Mouse (Mus musculus) stomach, postnatal 0 days (tissue): ENCODE results near the gene Iqcd. TPM values are rescaled to one million over a fixed set of nuclear protein-coding genes. Genes with fewer than 3 reads are reported as not detected.
A peak's percentile ranks its signal among the peaks of the same experiment; 100 is the strongest.

ENCODE experiments used
- ATAC-seq: fragments of 200-750 bp; cut with Nextera tagmentation; 2 replicates; pipeline ENCODE4 v1.8.0; 2017; ENCODE audit not compliant: low FRiP score, low TSS enrichment
- DNase-seq: peaks from one replicate; pipeline ENCODE4 v3.0.0-alpha.2; 2016; ENCODE audit warnings: low spot score
- H3K27ac ChIP-seq: fragments of 300-500 bp; sonication (generic); replicated peaks from 2 replicates; pipeline ENCODE4 v1.5.1; 2014; ENCODE audit warnings: mild to moderate bottlenecking, control low read depth
- H3K27me3 ChIP-seq: fragments of 300-500 bp; sonication (generic); 2 replicates; pipeline ENCODE4 v1.6.1; 2014; ENCODE audit warnings: low read length; ENCODE audit not compliant: control insufficient read depth, insufficient read depth
- H3K36me3 ChIP-seq: fragments of 300-500 bp; sonication (generic); 2 replicates; pipeline ENCODE4 v1.6.1; 2014; ENCODE audit warnings: low read length, mixed read lengths; ENCODE audit not compliant: control insufficient read depth, insufficient read depth
- H3K4me1 ChIP-seq: fragments of 300-500 bp; sonication (generic); replicated peaks from 2 replicates; pipeline ENCODE4 v1.6.1; 2014; ENCODE audit warnings: antibody characterized with exemption; ENCODE audit not compliant: control insufficient read depth, insufficient read depth
- H3K4me2 ChIP-seq: fragments of 300-500 bp; sonication (generic); replicated peaks from 2 replicates; pipeline ENCODE4 v1.6.1; 2014; ENCODE audit warnings: low read depth, mild to moderate bottlenecking, control low read depth, moderate library complexity
- H3K4me3 ChIP-seq: fragments of 300-500 bp; sonication (generic); 2 replicates; pipeline ENCODE4 v1.5.1; 2014; ENCODE audit warnings: low read depth, low read length, control low read depth
- H3K9ac ChIP-seq: fragments of 300-500 bp; sonication (generic); 2 replicates; pipeline ENCODE4 v1.6.1; 2014; ENCODE audit warnings: mild to moderate bottlenecking, low read length, control low read depth, mixed read lengths
- H3K9me3 ChIP-seq: fragments of 300-500 bp; sonication (generic); 2 replicates; pipeline ENCODE4 v1.6.1; 2016; ENCODE audit warnings: low read length; ENCODE audit not compliant: control insufficient read depth
- CTCF ChIP-seq: IDR thresholded peaks from 2 replicates; pipeline ENCODE4 v1.5.1; 2016; ENCODE audit warnings: antibody characterized with exemption, low read depth, mild to moderate bottlenecking, moderate library complexity
- EP300 ChIP-seq: optimal IDR thresholded peaks from 2 replicates; pipeline ENCODE3; 2016; ENCODE audit warnings: antibody characterized with exemption
- WGBS: fragments of 180-500 bp; shearing (Covaris S2); extraction: QIAGEN DNeasy Blood & Tissue Kit; methylation state at CpG from one replicate; pipeline ENCODE4 v1.1.7; 2014; 5-methylcytosine and 5-hydroxymethylcytosine counted together
- polyA plus RNA-seq: library from polyadenylated mRNA; unstranded; fragments of >200 nt; fragmentation: Nextera tagmentation; extraction: Ambion mirVana; gene quantifications from 2 replicates; pipeline ENCODE4 v1.2.1, GENCODE M21; 2015

The Iqcd gene
- polyA plus RNA-seq, 1 experiment from 2014 or later: 0.36 TPM

DNA sequence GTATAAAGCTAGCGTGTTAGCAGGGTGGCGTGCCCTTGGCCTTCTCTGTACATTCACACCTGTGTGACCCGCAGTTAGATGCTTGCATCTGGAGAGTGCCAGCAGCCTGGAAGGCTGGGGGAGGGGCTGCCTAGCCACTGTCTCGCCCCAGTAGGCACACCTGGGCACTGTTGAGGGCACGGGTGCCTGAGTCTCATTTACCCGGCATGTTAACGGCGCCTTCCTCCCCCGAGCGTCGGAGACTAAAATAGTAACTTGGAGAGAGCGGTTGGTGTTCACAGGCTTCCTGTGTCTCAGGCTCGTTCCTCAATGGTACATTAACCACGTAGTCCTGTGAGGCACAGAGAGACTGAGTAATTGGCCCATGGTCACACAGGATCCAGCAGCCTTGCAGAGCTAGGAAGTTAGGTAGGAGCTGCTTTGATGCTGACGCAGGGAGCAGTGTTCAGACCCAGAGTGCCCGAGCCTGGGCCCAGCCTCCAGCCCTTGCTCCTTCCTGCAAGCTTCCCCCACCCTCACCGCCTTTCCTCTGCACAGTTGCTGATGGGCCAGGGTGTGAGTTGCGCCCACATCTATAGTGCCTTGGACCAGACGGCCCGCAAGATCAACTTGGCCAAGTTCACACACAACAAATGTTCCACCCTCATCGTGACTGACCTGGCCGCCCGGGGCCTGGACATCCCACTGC is 32.4 kb downstream of the Iqcd start:
- no peak overlapping the region for H3K4me2 ChIP-seq
- H3K4me1 ChIP-seq: no peaks in the 10 kb centered on the region
- no peak overlapping the region for H3K27ac ChIP-seq
- no peak overlapping the region for H3K9ac ChIP-seq
- no peak for TF ChIP-seq EP300
- TF ChIP-seq CTCF: no peak
- ATAC-seq (no peak), DNase-seq (no peak)
- H3K27me3 ChIP-seq: no peaks in the 10 kb centered on the region
- H3K36me3 ChIP-seq: peaks cover 41% of the 10 kb centered on the region
- no peak overlapping the region for H3K4me3 ChIP-seq
- WGBS: 89% methylated on average over 23 of the region's 23 CpGs
- H3K9me3 ChIP-seq: no peaks in the 10 kb centered on the region

- H3K9ac ChIP-seq: no peak overlapping the region
These were observed 33.0 kb downstream of the Iqcd start for GRCm38 (mm10) chr5:120621846-120622197.

DNA sequence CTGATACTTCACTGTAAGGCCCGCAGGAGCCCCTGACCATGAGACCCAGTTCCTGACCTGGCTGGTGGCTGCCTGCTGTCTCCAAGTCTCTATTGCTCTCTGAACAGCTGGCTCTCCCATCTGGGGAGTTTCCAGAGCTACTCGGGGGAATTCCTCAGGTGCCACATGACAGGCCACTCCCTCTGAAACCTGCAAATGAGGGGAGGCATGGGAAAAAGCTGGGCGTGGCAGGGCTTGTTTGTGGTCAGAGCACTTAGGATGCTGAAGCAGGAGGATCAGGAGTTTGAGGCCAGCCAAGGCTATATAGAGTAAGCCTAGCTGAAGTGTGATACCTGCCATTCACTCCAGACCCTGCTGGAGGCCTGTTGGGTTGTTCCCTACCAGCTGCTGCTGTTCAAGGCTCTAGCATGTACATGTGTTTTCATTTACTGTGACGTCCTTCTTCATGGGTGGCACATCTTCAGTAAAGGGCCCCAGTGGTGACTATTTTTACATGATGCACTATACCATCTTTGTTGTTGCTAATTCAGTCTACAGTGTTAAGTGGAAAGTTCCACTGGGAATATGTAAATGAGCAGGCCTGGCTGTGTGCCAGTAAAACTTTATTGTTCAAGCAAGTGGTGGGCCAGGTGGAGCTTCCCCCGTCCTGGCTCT is 33.5 kb downstream of the Iqcd start:
- Histone ChIP-seq H3K4me3 (no peak overlapping the region), H3K27ac (no peak overlapping the region), H3K36me3 (peaks cover 39% of the 10 kb centered on the region), H3K4me2 (no peak overlapping the region), H3K4me1 (no peaks in the 10 kb centered on the region), H3K27me3 (no peaks in the 10 kb centered on the region), H3K9me3 (no peaks in the 10 kb centered on the region), H3K9ac (no peak overlapping the region)
- TF ChIP-seq CTCF (no peak), EP300 (no peak)
- WGBS: 74% methylated on average over 5 of the region's 5 CpGs
- DNase-seq (peak; percentile 23), ATAC-seq (no peak)

More at GRCm38 (mm10) chr5:120621846-120622197, 33.0 kb downstream of the Iqcd start:
- DNase-seq: no peak
- TF ChIP-seq EP300 (no peak), CTCF (no peak)
- 85% methylated on average over 10 of the region's 10 CpGs for WGBS
- Histone ChIP-seq H3K36me3 (peaks cover 41% of the 10 kb centered on the region), H3K4me2 (no peak overlapping the region), H3K27me3 (no peaks in the 10 kb centered on the region), H3K4me1 (no peaks in the 10 kb centered on the region), H3K9me3 (no peaks in the 10 kb centered on the region), H3K4me3 (no peak overlapping the region), H3K27ac (no peak overlapping the region)
- ATAC-seq: no peak

- H3K27ac ChIP-seq: no peak overlapping the region
- H3K27me3 ChIP-seq: no peaks in the 10 kb centered on the region
- ATAC-seq: no peak
- 95% methylated on average over 10 of the region's 10 CpGs for WGBS
- H3K9ac ChIP-seq: no peak overlapping the region
- H3K4me1 ChIP-seq: no peaks in the 10 kb centered on the region
- TF ChIP-seq CTCF (no peak), EP300 (no peak)
- peaks cover 37% of the 10 kb centered on the region for H3K36me3 ChIP-seq
- H3K4me2 ChIP-seq: no peak overlapping the region
- DNase-seq: no peak
- no peak overlapping the region for H3K4me3 ChIP-seq
- no peaks in the 10 kb centered on the region for H3K9me3 ChIP-seq
These were observed 35.6 kb downstream of the Iqcd start for GRCm38 (mm10) chr5:120624427-120624826.

DNA sequence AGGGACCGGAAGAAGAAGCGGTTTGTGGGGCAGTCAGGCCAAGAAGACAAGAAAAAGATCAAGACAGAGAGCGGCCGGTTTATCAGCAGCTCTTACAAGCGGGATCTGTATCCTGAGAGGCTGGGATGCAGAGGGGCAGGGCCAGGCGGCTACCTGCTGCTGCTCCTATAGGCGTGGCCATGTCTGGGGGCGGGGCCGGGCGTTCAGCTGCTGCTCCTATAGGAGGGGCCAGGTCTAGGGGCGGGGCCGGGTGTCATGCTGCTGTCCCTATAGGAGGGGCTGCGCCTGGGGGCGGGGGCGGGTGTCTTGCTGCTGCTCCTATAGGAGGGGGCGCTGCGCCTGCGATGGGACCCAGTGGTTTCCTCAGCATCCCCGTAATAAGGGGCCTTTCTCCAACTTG is 37.6 kb downstream of the Iqcd start:
- H3K9me3 ChIP-seq: no peaks in the 10 kb centered on the region
- DNase-seq (peak; percentile 82), ATAC-seq (peak; percentile 66)
- no peaks in the 10 kb centered on the region for H3K4me1 ChIP-seq
- no peak overlapping the region for H3K9ac ChIP-seq
- H3K36me3 ChIP-seq: peaks cover 23% of the 10 kb centered on the region
- TF ChIP-seq EP300 (no peak), CTCF (no peak)
- no peaks in the 10 kb centered on the region for H3K27me3 ChIP-seq
- WGBS: 46% methylated on average over 19 of the region's 19 CpGs
- no peak overlapping the region for H3K4me3 ChIP-seq
- H3K4me2 ChIP-seq: no peak overlapping the region
- no peak overlapping the region for H3K27ac ChIP-seq

DNA sequence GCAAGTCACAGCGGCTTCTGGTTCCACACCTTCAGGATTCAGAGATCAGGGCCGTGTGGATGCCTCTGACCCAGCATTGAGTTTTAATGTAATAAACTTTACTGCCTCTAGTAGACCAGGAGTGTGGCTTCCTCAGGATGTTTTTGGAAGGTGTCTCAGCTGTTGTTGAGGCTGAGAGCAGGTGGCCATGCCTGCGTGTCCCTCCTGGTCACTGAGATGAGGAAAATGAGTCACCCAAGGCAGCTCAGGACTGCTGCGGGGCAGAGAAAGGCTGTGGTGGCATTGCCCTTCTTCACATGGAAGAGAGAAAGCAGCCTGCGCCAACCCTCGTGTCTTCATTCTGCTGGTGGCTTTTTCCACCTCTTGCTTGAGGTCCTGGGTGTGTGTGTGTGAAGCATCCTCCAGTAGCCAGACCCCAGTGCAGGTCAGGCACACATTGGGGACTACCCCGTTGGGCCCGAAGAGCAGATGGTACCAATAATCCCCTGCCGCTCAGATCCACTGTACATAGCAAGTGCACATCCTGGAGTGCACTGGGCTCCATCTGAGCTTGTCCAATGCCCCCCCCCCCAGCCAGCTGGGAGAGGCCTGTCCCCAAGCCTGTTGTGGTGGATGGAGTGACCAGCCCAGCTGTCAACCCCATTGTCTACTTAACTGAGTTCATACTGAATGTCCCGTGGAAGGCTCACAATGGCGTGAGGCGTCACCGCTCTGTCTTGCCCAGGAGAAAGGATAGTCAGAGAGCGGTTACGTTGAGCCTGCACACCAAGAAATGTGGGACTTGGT is 38.9 kb downstream of the Iqcd start:
- no peak overlapping the region for H3K27ac ChIP-seq
- no peak overlapping the region for H3K4me3 ChIP-seq
- H3K27me3 ChIP-seq: no peaks in the 10 kb centered on the region
- no peak for TF ChIP-seq EP300
- no peak for TF ChIP-seq CTCF
- peaks cover 14% of the 10 kb centered on the region for H3K36me3 ChIP-seq
- no peak overlapping the region for H3K9ac ChIP-seq
- no peaks in the 10 kb centered on the region for H3K9me3 ChIP-seq
- WGBS: 89% methylated on average over 15 of the region's 15 CpGs
- no peak for ATAC-seq
- H3K4me1 ChIP-seq: no peaks in the 10 kb centered on the region
- no peak overlapping the region for H3K4me2 ChIP-seq
- DNase-seq: no peak
